Mouse (Mus musculus) retina, postnatal 1 day (tissue): ENCODE results near the gene P2rx5.

Experiments used
- DNase-seq: peaks from one replicate; pipeline ENCODE4 v3.0.0-alpha.2; 2012

The P2rx5 gene

DNA sequence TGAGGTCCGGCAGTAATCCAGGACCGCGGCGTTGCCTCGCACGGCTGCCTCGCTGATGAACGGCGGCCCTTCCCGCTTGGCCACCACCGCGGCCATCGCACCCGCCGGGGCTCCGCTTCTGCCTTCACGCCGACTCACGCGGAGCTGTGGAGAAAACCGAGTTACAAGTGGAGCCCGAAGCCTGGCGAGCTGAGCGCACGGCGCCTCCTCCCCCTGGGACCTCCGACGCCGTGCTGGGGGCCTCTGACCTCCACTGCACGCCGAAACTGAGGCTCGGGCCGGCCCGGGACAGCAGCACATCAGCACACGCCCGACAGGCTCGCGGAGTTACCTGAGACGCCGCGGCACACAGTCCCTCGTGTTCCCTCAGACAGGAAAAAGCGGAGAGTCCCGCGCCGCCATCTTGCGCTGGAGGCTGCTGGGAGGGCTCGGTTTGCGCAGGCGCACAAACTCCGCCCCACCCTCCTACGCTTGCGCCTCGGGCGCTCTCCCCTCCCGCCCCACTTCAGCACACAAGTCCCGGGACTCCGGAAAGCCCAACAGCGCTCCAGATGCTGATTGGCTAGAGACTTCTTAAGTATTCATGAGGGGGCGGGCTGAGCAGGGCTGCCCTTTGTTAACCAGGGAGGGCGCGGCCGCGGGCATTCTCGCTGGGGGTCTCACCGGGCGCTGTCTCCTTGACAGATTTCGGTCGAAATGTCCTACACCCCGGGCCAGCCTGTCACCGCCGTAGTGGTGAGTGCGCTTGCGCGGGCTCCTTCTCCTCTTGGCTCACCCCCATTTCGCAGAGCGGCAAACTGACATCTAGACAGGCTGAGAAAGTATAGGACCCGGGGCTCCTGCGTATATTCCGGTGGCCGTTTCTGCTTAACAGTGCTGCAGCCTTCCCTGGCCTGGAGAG is 16.6 kb downstream of the P2rx5 start, which contains the start of the genes Emc6 and Tax1bp3:
Emc6 (minus strand) TSS at position 430 of the 901 bp plus-strand sequence.
Tax1bp3 (plus strand) TSS at position 476 of the 901 bp plus-strand sequence.
- DNase-seq = peak; percentile 99

DNA sequence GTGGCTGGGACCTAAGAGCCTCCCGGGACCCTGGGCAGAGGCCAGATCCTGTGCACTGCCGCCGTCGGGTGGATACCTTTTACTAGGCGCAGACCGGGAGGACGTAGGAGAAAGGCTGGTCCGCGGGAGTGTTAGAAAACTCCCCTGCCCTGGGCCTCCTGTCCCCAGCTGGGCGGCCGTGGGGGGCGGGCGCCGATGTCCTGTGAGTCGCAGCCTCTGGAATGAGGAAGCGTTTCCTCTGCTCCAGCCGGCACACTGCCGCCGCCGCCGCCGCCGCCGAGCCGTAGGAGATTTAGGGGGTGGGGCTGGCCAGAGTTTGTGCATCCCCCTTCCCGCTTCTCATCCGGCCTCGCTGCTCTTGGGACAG is 17.3 kb downstream of the P2rx5 start:
- peak; percentile 84 for DNase-seq

DNA sequence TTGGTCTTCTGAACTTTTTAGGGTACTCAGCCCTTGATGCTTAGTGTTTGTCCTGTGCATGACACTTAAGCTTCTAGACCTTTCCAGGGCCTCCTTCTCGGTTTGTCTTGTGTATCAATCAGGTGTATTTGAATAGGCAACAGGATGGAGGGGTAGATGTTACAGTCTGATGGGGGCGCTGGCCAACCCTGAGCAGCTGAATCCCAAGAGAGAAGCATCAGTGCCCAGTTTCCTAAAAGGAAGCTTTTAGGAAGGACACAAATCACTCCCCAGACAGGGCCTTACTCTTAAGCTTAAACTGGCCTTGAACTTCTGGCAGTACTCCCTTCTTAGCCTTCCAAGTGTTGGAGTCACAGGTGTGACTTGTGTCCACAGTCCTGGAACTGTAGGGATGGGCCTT is 17.7 kb downstream of the P2rx5 start:
- DNase-seq = no peak

DNA sequence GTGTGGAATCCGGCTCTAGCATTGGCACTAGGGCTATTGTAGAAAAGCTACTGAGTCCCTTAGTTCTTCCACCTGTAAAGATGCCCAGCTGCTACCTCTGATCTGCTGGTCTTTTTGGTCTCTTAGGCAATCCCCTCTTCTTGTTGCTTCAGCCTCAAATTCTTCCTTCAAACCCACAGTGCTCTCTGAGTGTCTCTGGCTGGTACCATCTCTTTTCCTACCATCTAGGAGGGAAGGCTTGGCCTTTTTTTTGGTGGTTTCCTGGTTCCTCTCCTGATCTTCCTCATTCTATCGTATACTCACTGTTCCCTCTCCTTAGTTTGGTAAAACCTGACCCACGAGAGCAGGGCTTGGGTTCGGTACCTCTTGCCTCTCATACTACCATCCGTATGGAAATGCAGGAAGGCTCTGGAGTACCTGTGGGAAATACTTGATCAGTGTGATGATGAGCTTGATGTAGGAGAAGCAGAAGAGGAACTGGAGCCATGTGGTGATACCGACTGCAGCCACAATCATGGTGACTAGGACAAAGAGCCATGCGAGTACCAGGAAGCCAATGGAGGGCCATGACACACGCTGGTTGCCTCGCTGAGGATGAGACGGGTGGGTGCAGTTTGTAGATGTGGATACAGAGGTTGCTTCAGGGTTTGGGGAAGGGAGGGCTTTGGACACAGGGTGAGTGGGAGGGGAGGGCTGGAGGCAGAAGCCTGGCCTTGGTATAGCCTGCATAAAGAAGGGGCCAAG is 25.8 kb downstream of the P2rx5 start:
- DNase-seq = no peak

DNA sequence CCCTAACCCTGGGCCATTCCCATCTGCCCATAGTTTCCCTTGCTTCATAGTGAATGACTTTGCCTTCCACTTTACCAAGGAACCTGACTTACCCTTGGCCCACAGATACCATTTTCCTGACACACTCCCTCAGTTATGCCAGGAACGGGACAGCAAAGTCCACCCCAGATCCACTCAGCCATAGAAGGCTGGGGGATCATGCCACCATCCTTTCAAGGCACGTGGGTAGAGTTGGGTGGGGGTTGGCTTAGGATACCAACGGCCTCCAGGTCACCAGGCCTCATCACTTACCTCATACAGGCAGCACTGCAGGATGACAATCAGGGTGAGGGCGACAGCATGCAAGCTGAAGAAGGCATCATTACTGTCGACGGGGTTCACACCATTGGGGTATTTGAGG is 27.0 kb downstream of the P2rx5 start:
- DNase-seq = no peak

DNA sequence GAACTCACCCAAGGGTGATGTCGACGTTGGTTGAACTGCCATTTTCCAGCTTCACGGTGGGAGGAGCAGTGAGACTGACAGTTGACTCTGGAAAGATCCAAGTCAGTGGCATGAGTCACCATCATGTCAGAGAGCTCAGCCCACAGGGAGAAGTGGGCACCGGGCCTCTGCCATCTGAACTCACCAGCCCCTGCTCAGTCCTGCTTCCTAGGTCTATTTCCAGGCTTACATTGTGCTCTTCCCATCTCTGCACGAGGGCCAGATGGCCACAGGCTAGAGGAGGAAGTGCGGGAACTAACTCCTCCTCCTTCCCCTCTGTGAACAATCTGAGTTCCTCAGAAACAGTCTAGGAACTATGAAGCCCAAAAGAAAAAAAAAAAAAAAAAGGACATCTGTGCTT is 32.8 kb downstream of the P2rx5 start:
- no peak for DNase-seq

DNA sequence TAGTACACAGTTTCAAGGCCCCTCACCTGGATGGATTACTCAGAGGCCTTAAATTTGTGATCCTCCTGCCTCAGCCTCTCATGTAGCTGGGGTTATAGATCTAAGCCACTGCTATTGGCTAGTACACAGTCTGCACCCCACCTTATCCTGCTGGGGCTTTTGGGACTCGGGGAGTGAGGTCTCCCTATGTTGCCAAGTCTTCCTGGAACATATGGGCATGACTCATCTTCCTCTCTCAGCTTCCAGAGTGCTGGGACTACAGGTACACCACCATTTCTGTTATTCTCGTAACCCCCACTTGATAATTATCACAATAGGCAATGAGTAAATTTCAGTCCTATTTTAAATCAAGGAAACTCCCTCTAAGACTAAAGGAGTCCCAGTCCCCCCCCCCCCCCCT is 34.2 kb downstream of the P2rx5 start:
- DNase-seq = no peak

DNA sequence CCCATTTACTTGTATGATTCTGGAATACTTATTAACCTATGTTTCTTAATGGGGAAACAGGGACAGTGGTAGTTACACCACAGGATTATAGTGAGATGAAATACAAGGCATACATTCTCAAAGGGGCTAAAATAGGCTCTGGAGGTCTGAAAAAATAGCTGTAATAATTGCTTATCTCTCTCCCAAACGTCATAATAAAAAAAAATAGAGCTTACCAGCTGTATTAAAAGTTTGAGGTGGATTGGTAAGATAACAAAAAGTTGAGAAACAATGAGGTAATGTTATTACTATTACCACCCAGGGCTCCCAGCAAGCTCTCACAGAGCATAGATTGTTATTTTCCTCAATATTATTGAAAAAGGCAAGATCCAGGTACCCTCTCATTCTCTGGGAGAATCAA is 38.0 kb downstream of the P2rx5 start:
- DNase-seq = no peak

DNA sequence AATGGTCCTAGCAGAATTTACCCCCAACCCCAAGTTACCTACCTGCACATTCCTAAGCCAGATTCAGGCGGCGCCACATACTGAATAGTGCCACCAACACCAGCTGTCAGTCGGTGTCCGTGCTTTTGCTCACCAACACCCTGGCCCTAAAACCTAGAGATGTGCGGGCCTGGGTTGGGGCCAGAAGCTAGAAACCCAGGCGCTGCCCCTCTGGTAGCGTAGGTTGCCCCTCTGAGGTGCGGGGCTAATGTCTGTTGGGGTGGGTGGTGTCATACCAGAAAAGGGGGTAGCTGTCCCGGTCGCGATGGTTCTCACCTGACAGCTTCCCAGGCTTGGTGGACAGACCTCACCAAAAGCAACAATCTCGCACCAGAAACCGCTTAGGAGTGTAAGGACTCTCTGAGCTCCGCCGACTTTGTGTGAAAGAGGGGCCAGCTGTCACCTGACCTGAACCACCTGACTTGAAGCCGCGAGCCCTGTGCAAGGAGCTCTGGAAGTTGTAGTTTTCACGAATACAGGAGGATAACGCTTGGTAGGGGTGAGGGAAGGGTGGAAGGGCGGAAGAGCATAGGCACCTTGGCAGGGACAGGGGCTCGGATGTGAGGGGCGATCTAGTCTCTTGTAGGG is 38.5 kb downstream of the P2rx5 start, which contains the start of gene Ctns:
Ctns (minus strand) TSS at position 440 of the 627 bp plus-strand sequence.
- peak; percentile 94 for DNase-seq

DNA sequence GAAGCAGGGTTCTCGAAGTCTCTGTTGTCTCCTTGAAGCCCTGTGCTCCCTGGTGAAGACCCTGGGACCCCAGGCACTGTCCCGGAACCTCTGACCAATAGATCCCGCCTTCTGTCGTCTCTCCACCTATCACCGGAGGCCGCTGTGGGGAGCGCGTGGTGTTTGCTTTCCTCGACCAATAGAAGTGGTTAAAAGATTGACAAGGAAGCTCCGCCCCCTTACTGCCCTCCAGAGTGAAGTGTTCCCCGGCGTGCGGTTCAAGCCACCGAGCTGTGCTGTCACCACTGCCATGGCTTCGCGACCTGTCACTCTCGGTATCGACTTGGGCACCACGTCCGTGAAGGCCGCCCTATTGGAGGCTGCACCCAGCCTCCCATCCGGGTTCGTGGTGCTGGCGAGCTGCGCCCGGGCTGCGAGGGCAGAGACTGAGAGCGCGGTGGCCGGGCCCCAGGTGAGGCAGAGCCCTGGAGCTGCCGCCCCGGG is 39.0 kb downstream of the P2rx5 start, which contains the start of gene Shpk:
Shpk (plus strand) TSS at position 231 of the 483 bp plus-strand sequence.
- DNase-seq = peak; percentile 97

DNA sequence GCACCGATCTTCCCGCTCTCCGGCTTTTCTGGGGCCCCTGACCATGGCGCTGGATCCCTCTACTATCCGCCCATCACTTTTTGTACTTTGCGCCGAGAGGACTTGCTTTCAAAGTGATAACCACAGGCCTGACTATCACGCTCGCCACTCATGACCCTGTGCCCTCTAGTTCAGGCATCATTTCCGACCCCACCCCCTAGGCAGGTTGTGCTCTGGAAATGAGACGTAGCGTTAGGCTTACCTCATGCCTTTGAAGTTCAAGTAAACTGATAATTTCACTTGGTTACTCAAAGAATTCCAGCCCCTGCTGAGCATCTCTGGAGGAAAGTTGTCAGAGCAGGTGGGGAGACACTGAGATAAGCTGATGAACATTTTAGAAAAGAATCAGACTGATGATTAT is 39.7 kb downstream of the P2rx5 start:
- DNase-seq = no peak

DNA sequence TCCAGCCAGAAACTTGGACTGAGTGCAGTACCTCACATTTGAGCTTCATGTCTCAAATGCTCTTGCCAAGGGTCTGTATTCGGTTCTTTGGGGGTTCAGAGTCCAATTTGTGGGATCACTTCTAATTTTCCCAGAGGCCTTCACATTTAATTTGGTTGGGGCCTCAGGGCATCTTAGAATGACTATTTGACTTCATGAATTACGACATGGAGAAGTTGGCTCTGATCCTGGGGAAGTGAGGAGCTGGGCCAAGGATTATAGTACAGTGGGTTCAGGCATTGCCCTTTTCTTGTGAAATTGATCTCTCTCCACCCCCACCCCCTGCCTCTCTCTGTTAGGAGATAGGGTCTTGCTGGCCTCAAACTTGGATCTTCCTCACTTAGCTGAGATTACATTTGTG is 40.8 kb downstream of the P2rx5 start:
- DNase-seq = no peak

DNA sequence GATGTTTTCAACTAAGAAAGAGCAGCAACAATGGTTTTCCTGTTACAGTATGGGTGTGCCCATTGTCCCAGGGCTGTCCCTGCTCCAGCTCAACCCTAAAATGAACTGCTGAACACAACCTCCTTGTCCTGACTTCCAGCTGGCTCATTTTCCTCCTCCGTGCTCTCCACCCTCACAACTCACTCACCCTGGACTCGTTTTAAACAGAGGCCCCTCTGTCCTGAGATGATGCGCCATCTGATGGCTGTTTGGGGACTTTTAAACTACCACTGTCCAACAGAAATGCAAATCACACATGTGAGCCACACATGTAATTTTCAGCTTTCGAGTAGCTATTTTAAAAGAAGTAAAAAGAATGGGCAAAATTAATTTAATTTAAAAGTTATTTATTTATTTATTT is 41.4 kb downstream of the P2rx5 start:
- DNase-seq = peak; percentile 54

DNA sequence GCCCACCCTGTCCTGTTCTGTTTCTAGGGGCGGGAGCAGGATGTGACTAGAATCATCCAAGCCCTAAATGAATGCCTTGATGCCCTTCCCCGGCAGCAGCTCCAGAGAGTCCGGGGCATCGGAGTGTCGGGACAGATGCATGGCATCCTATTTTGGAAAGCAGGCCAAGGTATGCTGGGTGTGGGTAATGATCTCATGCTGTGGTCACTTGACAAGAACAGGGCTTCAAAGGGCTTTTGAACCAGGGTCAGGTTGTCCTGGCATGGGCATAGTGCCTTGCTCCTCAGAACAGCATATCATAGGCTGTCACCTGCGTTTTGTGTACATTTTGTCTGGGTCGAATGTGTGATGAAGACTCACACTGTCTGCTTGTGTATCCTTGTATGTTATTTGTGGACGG is 43.7 kb downstream of the P2rx5 start:
- no peak for DNase-seq

DNA sequence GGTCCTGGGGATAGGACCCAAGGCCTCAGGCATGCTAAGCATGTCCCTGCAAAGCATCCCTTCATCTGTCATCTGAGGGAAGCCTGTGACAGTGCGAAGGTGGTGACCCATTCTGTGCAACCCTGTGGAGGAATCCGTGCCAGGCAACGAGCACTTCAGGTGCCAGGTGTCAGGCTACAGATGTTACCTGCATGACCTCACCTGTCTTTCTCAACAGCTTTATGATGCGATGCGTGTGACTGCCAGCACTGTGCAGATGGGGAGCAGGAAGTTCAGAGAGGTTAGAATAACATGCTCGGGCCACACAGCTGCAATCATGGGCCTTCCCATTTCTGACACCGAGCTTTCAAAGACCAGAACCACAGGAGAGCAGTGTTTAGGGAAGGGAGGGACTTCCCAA is 45.0 kb downstream of the P2rx5 start:
- DNase-seq = no peak

DNA sequence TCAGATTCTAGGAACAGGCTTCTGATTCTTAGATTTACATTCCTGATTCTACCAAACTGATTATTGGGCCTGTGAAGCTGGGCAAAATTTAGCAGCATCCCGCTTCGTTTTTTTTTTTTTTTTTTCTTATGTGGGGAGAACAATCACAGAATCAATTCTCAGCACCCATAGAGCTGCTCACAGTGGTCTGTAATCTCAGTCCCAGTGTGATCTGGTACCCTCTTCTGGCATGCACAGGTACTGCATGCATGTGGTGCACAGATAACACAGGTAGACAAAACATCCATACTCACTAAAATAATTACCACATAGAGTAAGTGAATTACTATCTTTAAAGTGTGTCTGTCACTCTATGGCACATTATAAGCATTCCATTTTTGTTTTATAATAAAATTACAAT is 47.4 kb downstream of the P2rx5 start:
- DNase-seq = no peak

DNA sequence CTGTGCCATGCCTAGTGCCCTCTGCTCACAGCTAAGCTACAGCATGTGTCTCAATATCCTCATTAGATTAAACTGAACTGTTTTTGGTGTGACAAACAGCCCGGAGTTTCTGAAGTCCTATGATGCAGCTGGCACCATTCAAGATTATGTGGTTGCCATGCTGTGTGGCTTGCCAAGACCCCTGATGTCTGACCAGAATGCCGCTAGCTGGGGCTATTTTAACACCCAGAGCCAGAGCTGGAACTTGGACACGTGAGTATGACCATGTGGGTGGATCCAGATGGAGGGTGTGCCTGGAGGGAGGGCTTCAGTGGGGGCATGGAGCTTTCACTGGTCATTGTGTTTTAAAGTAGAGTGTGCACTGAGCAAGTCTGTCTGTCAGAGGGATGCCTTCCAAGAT is 53.7 kb downstream of the P2rx5 start:
- no peak for DNase-seq

DNA sequence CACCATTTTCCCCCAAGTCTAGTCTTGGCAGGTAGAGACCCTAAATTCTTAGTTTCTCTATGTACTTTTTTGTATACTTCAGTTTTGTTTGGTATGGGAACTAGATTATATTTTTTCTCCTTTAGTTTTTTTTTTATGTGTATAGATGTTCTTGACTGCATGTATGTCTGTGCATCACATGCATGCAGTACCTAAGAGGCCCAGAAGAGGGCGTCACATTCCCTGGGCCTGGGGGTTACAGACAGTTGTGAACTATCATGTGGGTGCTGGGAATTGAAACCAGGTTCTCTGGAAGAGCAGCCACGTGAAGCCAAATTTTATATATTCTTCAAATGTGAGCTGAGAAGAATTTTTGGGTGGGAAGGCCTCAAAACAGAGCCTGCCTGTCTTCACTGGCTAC is 59.5 kb downstream of the P2rx5 start:
- no peak for DNase-seq

DNA sequence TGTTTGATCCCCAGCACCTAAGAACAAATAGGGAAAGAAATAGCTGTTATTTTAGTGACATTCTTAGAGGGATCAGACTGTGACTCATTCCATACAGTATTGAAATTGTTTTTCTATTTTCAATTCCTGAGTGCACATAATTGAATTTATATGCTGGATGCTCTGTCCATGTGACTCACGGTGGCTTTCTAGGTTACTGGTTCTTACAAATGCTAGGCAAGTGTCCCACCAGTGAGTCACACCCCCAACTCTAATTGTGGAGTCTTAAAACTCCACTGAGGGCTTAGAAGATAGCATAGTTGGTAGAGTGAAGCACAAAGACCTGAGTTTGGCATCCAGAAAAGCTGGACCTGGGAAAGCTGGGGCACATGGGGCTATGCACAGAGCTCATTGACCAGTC is 60.4 kb downstream of the P2rx5 start:
- DNase-seq = no peak
